In the genomic region with DNA sequence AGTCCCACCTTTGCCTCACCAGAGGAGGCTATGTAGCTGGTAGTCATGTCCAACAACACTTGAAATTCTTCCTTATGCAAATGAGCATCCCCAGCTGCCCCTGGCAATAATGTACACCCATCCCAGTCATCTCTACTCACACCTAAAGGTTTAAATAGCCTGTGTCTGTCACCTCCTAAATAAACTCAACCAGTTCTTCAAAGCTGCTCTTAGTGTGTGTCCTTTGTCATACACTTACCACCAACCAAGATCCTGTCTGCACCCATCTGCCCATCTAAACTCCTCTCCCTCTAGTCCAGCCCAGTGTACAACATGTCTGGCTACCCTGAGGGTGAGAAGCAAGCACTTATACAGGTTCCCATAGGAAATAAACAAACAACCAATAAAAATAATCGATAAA, we compare ENCODE assay signal across 22 mouse cellular contexts.
DNase-seq lines count a peak whose midpoint lies in the region; ATAC-seq and TF ChIP-seq lines count a peak whose summit lies in the region.
"Had no signal": no experiment of that assay in that cellular context is flagged by ENCODE, and none has a peak within 500 bp of the region (broad histone marks: within the 10 kb centered on the region; RNA-seq: fewer than 3 reads in every experiment).

No protein-coding gene starts in this region.

- no peaks in the 10 kb centered on the region for H3K36me3 ChIP-seq in forebrain, embryonic 14.5 days (ENCODE audit: control insufficient read depth, insufficient read depth, low read length)
- no peaks in the 10 kb centered on the region for H3K36me3 ChIP-seq in forebrain, embryonic 11.5 days (ENCODE audit: control insufficient read depth, insufficient read depth, low read length)
- H3K36me3 ChIP-seq: heart, embryonic 12.5 days; heart, embryonic 15.5 days; hindbrain, embryonic 10.5 days; hindbrain, embryonic 13.5 days; intestine, embryonic 15.5 days had no signal

- H3K4me3 ChIP-seq in forebrain, embryonic 14.5 days (ENCODE audit: low read depth, low read length): no peak overlapping the region
- no peak overlapping the region for H3K4me3 ChIP-seq in forebrain, embryonic 11.5 days (ENCODE audit: low read depth, low read length)
- H3K4me3 ChIP-seq: heart, embryonic 12.5 days; heart, embryonic 15.5 days; hindbrain, embryonic 10.5 days; hindbrain, embryonic 13.5 days; intestine, embryonic 15.5 days had no signal

- 0 out of 2 replicates have a peak, but pooled peaks have one; percentile 31 for ATAC-seq in cerebellum, adult (ENCODE audit: insufficient number of reproducible peaks, low FRiP score, low TSS enrichment)
- ATAC-seq in forebrain, embryonic 14.5 days: peak; percentile 76
- no peak for ATAC-seq in forebrain, embryonic 11.5 days (replicated peaks; ENCODE audit: low FRiP score)
- ATAC-seq: hindbrain, embryonic 16.5 days; intestine, embryonic 15.5 days; Patski had no signal

- 95% methylated on average over 1 of the region's 1 CpGs for WGBS in forebrain, embryonic 14.5 days
- WGBS in forebrain, embryonic 11.5 days: 98% methylated on average over 1 of the region's 1 CpGs

- TF ChIP-seq CTCF in brain, embryonic 14.5 days (IDR thresholded peaks at IDR 0.05; ENCODE audit: borderline replicate concordance, extremely low read depth, insufficient read depth, insufficient read length): no peak

- no peaks in the 10 kb centered on the region for H3K27me3 ChIP-seq in forebrain, embryonic 14.5 days (replicated peaks; ENCODE audit: control insufficient read depth, insufficient read depth, low read length)
- H3K27me3 ChIP-seq in forebrain, embryonic 11.5 days (ENCODE audit: control insufficient read depth, insufficient read depth, low read length): no peaks in the 10 kb centered on the region
- H3K27me3 ChIP-seq: heart, embryonic 12.5 days; heart, embryonic 15.5 days; hindbrain, embryonic 13.5 days; intestine, embryonic 15.5 days had no signal

- H3K9ac ChIP-seq in forebrain, embryonic 14.5 days (ENCODE audit: low read length): no peak overlapping the region
- no peak overlapping the region for H3K9ac ChIP-seq in forebrain, embryonic 11.5 days (ENCODE audit: low read length)
- H3K9ac ChIP-seq: heart, embryonic 12.5 days; heart, embryonic 15.5 days; hindbrain, embryonic 13.5 days; intestine, embryonic 15.5 days had no signal

- TF ChIP-seq POLR2A in brain, embryonic 14.5 days (IDR thresholded peaks at IDR 0.05; ENCODE audit: borderline replicate concordance, extremely low read depth, insufficient read depth, insufficient read length, poor library complexity, severe bottlenecking): no peak

- no peak overlapping the region for H3K4me2 ChIP-seq in forebrain, embryonic 14.5 days (ENCODE audit: low read length)
- no peak overlapping the region for H3K4me2 ChIP-seq in forebrain, embryonic 11.5 days (ENCODE audit: low read depth, low read length, severe bottlenecking)
- H3K4me2 ChIP-seq: heart, embryonic 12.5 days; heart, embryonic 15.5 days; hindbrain, embryonic 13.5 days; intestine, embryonic 15.5 days had no signal

- no peaks in the 10 kb centered on the region for H3K4me1 ChIP-seq in forebrain, embryonic 14.5 days (ENCODE audit: control insufficient read depth, insufficient read depth, low read length)
- H3K4me1 ChIP-seq in forebrain, embryonic 11.5 days (replicated peaks; ENCODE audit: control insufficient read depth, insufficient read depth, low read length): no peaks in the 10 kb centered on the region
- H3K4me1 ChIP-seq: heart, embryonic 12.5 days; heart, embryonic 15.5 days; hindbrain, embryonic 10.5 days; hindbrain, embryonic 13.5 days; intestine, embryonic 15.5 days had no signal

- no peak overlapping the region for H3K27ac ChIP-seq in forebrain, embryonic 14.5 days (ENCODE audit: low read depth, low read length)
- H3K27ac ChIP-seq in forebrain, embryonic 11.5 days (ENCODE audit: low read depth, low read length): no peak overlapping the region
- H3K27ac ChIP-seq: heart, embryonic 15.5 days; hindbrain, embryonic 10.5 days; hindbrain, embryonic 13.5 days; intestine, embryonic 15.5 days had no signal

- DNase-seq in cerebellum, adult 9-10 months: no peak
- DNase-seq in forebrain, embryonic 14.5 days (ENCODE audit: low spot score): peak; percentile 25
- no peak for DNase-seq in forebrain, embryonic 11.5 days (ENCODE audit: low spot score)
- peak; percentile 64 for DNase-seq in brain, embryonic 14.5 days (ENCODE audit: low read depth)
- DNase-seq in neural tube, embryonic 10.5 days (ENCODE audit: extremely low spot score, low spot score): no peak
- DNase-seq: adrenal gland, postnatal 10 days; cerebellum, adult 18-20 months; cerebellum, postnatal 14 days; gastrocnemius, postnatal 25 days; heart, adult 18-20 months; heart, postnatal 10 days; heart, postnatal 36 days; kidney, adult 11 months; kidney, adult 8-10 months had no signal

- H3K9me3 ChIP-seq in forebrain, embryonic 14.5 days (replicated peaks; ENCODE audit: control insufficient read depth, low read length): no peaks in the 10 kb centered on the region
- H3K9me3 ChIP-seq in forebrain, embryonic 11.5 days (ENCODE audit: control insufficient read depth, low read length): no peaks in the 10 kb centered on the region
- H3K9me3 ChIP-seq: heart, embryonic 12.5 days; heart, embryonic 15.5 days; hindbrain, embryonic 10.5 days; hindbrain, embryonic 13.5 days; intestine, embryonic 15.5 days had no signal

Comparison
In these comparisons a context has a peak if more than half of its experiments do, and no peak if none do; other contexts are left out.
1. DNase-seq: peak in forebrain, embryonic 14.5 days (single experiment) and brain, embryonic 14.5 days (single experiment); none in cerebellum, adult 9-10 months (single experiment), forebrain, embryonic 11.5 days (single experiment) and neural tube, embryonic 10.5 days (single experiment).